Mouse (Mus musculus) frontal cortex, postnatal 36 days (tissue): ENCODE measurements around the gene Psmb7.

ENCODE experiments used
- DNase-seq, 2 experiments: peaks; one replicate each; pipeline ENCODE4 v3.0.0; 2022; ENCODE audit warnings: low spot score in 2 of 2

Psmb7 gene

GRCm38 (mm10) chr2:38637716-38638267, 6.1 kb downstream of the Psmb7 start:
- no peak for DNase-seq

GRCm38 (mm10) chr2:38630574-38630973, 13.3 kb downstream of the Psmb7 start:
- no peak for DNase-seq

GRCm38 (mm10) chr2:38629451-38629850, 14.4 kb downstream of the Psmb7 start:
- DNase-seq, result no peak

GRCm38 (mm10) chr2:38628801-38629200, 15.1 kb downstream of the Psmb7 start:
- no peak for DNase-seq

- DNase-seq, result no peak
These were observed 19.9 kb downstream of the Psmb7 start for GRCm38 (mm10) chr2:38623821-38624590.

GRCm38 (mm10) chr2:38623411-38623810, 20.5 kb downstream of the Psmb7 start:
- no peak for DNase-seq

GRCm38 (mm10) chr2:38621610-38622021, 22.3 kb downstream of the Psmb7 start:
- peak; percentile 33 to 56 for DNase-seq

GRCm38 (mm10) chr2:38621076-38621475, 22.8 kb downstream of the Psmb7 start:
- no peak for DNase-seq

- DNase-seq, result no peak
These were observed 24.1 kb downstream of the Psmb7 start for GRCm38 (mm10) chr2:38619777-38620176.

GRCm38 (mm10) chr2:38616956-38617872, 26.7 kb downstream of the Psmb7 start:
- DNase-seq, result peak in 1 of 2 experiments; percentile 19

- DNase-seq, result peak in 1 of 2 experiments; percentile 44
These were observed 27.8 kb downstream of the Psmb7 start for GRCm38 (mm10) chr2:38616072-38616471.

GRCm38 (mm10) chr2:38614437-38614836, 29.4 kb downstream of the Psmb7 start:
- no peak for DNase-seq

GRCm38 (mm10) chr2:38613576-38613975, 30.3 kb downstream of the Psmb7 start:
- no peak for DNase-seq

GRCm38 (mm10) chr2:38612596-38612995, 31.3 kb downstream of the Psmb7 start:
- no peak for DNase-seq

GRCm38 (mm10) chr2:38610161-38610560, 33.7 kb downstream of the Psmb7 start:
- no peak for DNase-seq

GRCm38 (mm10) chr2:38609310-38609709, 34.6 kb downstream of the Psmb7 start:
- no peak for DNase-seq

GRCm38 (mm10) chr2:38608831-38609309, 35.0 kb downstream of the Psmb7 start:
- peak in 1 of 2 experiments; percentile 47 for DNase-seq

- no peak for DNase-seq
These were observed 36.2 kb downstream of the Psmb7 start for GRCm38 (mm10) chr2:38607716-38608115.

- DNase-seq, result no peak
These were observed 43.0 kb downstream of the Psmb7 start for GRCm38 (mm10) chr2:38600842-38601241.

- DNase-seq, result no peak
These were observed 45.5 kb downstream of the Psmb7 start for GRCm38 (mm10) chr2:38598395-38598794.

GRCm38 (mm10) chr2:38597896-38598295, 46.0 kb downstream of the Psmb7 start:
- DNase-seq, result no peak

GRCm38 (mm10) chr2:38594874-38595273, 49.0 kb downstream of the Psmb7 start:
- no peak for DNase-seq
